Mouse (Mus musculus): ENCODE measurements at regions not wholly inside any gene's neighbourhood (a gene's known extent, or its start where the extent isn't known, plus 50 kb on each side); places are given as distances from the start of the nearest gene placed in this dataset.
A peak's percentile ranks its signal among the peaks of the same experiment; 100 is the strongest.

DNA sequence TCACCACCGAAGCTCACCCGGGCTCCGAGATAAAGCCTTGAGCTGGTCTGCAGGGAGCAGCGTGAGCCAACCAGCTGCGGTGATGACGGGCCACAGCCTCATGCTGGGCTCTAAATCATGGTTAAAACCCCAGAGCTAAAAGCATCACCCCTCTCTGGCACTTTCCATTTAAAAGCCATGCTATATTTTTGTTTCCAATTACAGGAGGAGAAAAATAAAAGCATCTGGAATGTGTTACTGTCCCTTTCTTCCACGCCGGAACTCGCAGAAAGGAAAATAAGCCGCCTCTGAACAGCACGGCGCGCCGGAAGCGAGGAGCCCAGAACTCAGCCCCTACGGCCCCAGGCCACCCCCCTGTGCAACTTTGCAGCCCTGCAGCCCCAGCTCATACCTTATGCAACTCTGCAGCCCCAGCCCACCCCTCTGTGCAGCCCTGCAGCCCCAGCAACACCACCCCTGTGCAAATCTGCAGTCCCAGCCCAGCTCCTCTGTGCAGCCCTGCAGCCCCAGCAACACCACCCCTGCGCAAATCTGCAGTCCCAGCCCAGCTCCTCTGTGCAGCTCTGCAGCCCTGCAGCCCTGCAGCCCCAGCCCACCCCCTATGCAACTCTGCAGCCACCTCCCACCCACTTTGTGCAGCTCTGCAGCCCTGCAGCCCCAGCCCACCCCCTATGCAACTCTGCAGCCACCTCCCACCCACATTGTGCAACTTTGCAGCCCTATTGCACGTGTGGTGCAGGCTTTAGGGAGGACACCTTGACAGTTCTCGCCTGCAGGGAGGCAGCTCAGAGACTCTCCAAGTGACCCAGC lies 97.9 kb downstream of the Mis18a start:
- TF ChIP-seq POLR2A (IDR thresholded peaks at IDR 0.05; ENCODE audit: insufficient read depth, low read depth, low read length) (peak; percentile 38; the same call in 1 of the 2 replicates), CTCF (IDR thresholded peaks at IDR 0.05) (no peak), EP300 (IDR thresholded peaks at IDR 0.05; ENCODE audit: insufficient read depth, low read depth, low read length) (0 out of 2 replicates have a peak, but pooled peaks have one; percentile 21)
